Mouse (Mus musculus) CH12.LX (cell line): ENCODE data around the gene Gpr107. TPM values are rescaled to one million over a fixed set of nuclear protein-coding genes. Genes with fewer than 3 reads are reported as not detected.

ENCODE experiments used
- DNase-seq: peaks from one replicate; pipeline ENCODE4 v3.0.0-alpha.2; 2013; ENCODE audit errors: extremely low read depth
- H3K27ac ChIP-seq: 2 replicates; pipeline ENCODE4 v1.5.1; 2012; ENCODE audit warnings: low read depth, mild to moderate bottlenecking, control low read depth, moderate library complexity; ENCODE audit not compliant: insufficient read depth
- H3K27me3 ChIP-seq: replicated peaks from 2 replicates; pipeline ENCODE3; 2012; ENCODE audit warnings: inconsistent platforms
- H3K36me3 ChIP-seq, 2 experiments: replicated peaks in 1 of 2; 2 replicates each; pipeline versions ENCODE3 to v1.6.1; 2012; ENCODE audit warnings: inconsistent platforms in 1 of 2, low read length in 1 of 2, mild to moderate bottlenecking in 1 of 2, mixed read lengths in 1 of 2, moderate library complexity in 1 of 2; ENCODE audit not compliant: control insufficient read depth in 1 of 2, insufficient read depth in 1 of 2
- H3K4me1 ChIP-seq, 2 experiments: 2 replicates each; pipeline ENCODE4 v1.6.1; 2012; ENCODE audit warnings: inconsistent platforms in 1 of 2, moderate library complexity in 1 of 2; ENCODE audit not compliant: insufficient read depth in 2 of 2, control insufficient read depth in 1 of 2
- H3K4me2 ChIP-seq: 2 replicates; pipeline ENCODE4 v1.6.1; 2012; ENCODE audit warnings: low read depth, mild to moderate bottlenecking, control low read depth; ENCODE audit not compliant: poor library complexity, insufficient read depth, severe bottlenecking
- H3K4me3 ChIP-seq, 3 experiments: fragments of 150-350 bp in 1 of 3; sonication (generic) in 1 of 3; replicated peaks in 1 of 3; 2 replicates each; pipeline versions ENCODE3 to v1.5.1; 2011 to 2012; ENCODE audit warnings: low read depth in 2 of 3, low read length in 2 of 3, mild to moderate bottlenecking in 2 of 3, moderate library complexity in 2 of 3, control low read depth in 1 of 3, improper control_type of control experiment in 1 of 3, inconsistent platforms in 1 of 3, mixed read lengths in 1 of 3; ENCODE audit not compliant: poor library complexity in 1 of 3
- H3K79me2 ChIP-seq: replicated peaks from 2 replicates; pipeline ENCODE4 v1.6.1; 2012; ENCODE audit warnings: mild to moderate bottlenecking, moderate library complexity; ENCODE audit not compliant: control insufficient read depth, poor library complexity, insufficient read depth, severe bottlenecking; ENCODE audit errors: extremely low read depth
- H3K9ac ChIP-seq: 2 replicates; pipeline ENCODE4 v1.6.1; 2012; ENCODE audit warnings: low read depth, mild to moderate bottlenecking, control low read depth, moderate library complexity; ENCODE audit not compliant: insufficient read depth
- H3K9me3 ChIP-seq: replicated peaks from 2 replicates; pipeline ENCODE3; 2012; ENCODE audit warnings: low read length, inconsistent platforms, mixed read lengths
- CHD1 ChIP-seq: IDR thresholded peaks from 2 replicates; pipeline ENCODE4 v1.6.1; 2012; ENCODE audit warnings: low read depth, low read length, improper control_type of control experiment, inconsistent platforms
- CTCF ChIP-seq, 2 experiments: IDR thresholded peaks in 1 of 2; conservative IDR thresholded peaks in 1 of 2; 2 replicates each; pipeline ENCODE4 v1.5.1; 2011 to 2012; ENCODE audit warnings: low read depth in 2 of 2, low read length in 2 of 2, improper control_type of control experiment in 1 of 2, inconsistent platforms in 1 of 2, mild to moderate bottlenecking in 1 of 2, moderate library complexity in 1 of 2
- E2F4 ChIP-seq: IDR thresholded peaks from 2 replicates; pipeline ENCODE4 v1.6.1; 2011; ENCODE audit warnings: low read depth, low read length, improper control_type of control experiment; ENCODE audit not compliant: insufficient replicate concordance
- EP300 ChIP-seq: IDR thresholded peaks from 2 replicates; pipeline ENCODE4 v1.6.1; 2011; ENCODE audit warnings: low read length, improper control_type of control experiment
- ETS1 ChIP-seq: conservative IDR thresholded peaks from 2 replicates; pipeline ENCODE4 v1.6.1; 2012; ENCODE audit warnings: low read depth, mild to moderate bottlenecking, inconsistent platforms, low read length, improper control_type of control experiment, moderate library complexity
- HCFC1 ChIP-seq: IDR thresholded peaks from 2 replicates; pipeline ENCODE4 v1.6.1; 2012; ENCODE audit warnings: low read depth, mild to moderate bottlenecking, inconsistent platforms, low read length, improper control_type of control experiment
- IRF4 ChIP-seq: IDR thresholded peaks from 2 replicates; pipeline ENCODE4 v1.6.1; 2014; ENCODE audit warnings: low read depth, mild to moderate bottlenecking, inconsistent platforms, low read length, improper control_type of control experiment
- JUND ChIP-seq: conservative IDR thresholded peaks from 2 replicates; pipeline ENCODE4 v1.6.1; 2011; ENCODE audit warnings: low read depth, low read length, improper control_type of control experiment
- MAX ChIP-seq: IDR thresholded peaks from 2 replicates; pipeline ENCODE4 v1.6.1; 2011; ENCODE audit warnings: low read length, improper control_type of control experiment
- MAZ ChIP-seq: IDR thresholded peaks from 2 replicates; pipeline ENCODE4 v1.6.1; 2012; ENCODE audit warnings: low read depth, mild to moderate bottlenecking, inconsistent platforms, low read length, improper control_type of control experiment, moderate library complexity
- MXI1 ChIP-seq: IDR thresholded peaks from 2 replicates; pipeline ENCODE4 v1.6.1; 2011; ENCODE audit warnings: mild to moderate bottlenecking, low read depth, low read length, improper control_type of control experiment
- MYC ChIP-seq: IDR thresholded peaks from 2 replicates; pipeline ENCODE4 v1.6.1; 2011; ENCODE audit warnings: low read depth, mild to moderate bottlenecking, improper control_type of control experiment, low read length
- NELFE ChIP-seq: IDR thresholded peaks from 2 replicates; pipeline ENCODE4 v1.6.1; 2011; ENCODE audit warnings: low read depth, low read length, improper control_type of control experiment
- NRF1 ChIP-seq: IDR thresholded peaks from 2 replicates; pipeline ENCODE4 v1.6.1; 2014; ENCODE audit warnings: low read depth, mild to moderate bottlenecking, inconsistent platforms, low read length, improper control_type of control experiment, moderate library complexity
- PAX5 ChIP-seq: IDR thresholded peaks from 2 replicates; pipeline ENCODE4 v1.6.1; 2012; ENCODE audit warnings: low read length, inconsistent platforms, mixed read lengths
- POLR2A ChIP-seq: IDR thresholded peaks from 2 replicates; pipeline ENCODE4 v1.6.1; 2011; ENCODE audit warnings: low read depth, mild to moderate bottlenecking, improper control_type of control experiment, low read length
- RCOR1 ChIP-seq: conservative IDR thresholded peaks from 2 replicates; pipeline ENCODE4 v1.6.1; 2012; ENCODE audit warnings: low read depth, mild to moderate bottlenecking, inconsistent platforms, low read length, improper control_type of control experiment
- SIN3A ChIP-seq: IDR thresholded peaks from 2 replicates; pipeline ENCODE4 v1.6.1; 2012; ENCODE audit warnings: low read length, improper control_type of control experiment, inconsistent platforms
- SMC3 ChIP-seq: IDR thresholded peaks from 2 replicates; pipeline ENCODE4 v1.6.1; 2011; ENCODE audit warnings: low read depth, low read length, improper control_type of control experiment
- TCF12 ChIP-seq: IDR thresholded peaks from 2 replicates; pipeline ENCODE4 v1.6.1; 2014; ENCODE audit warnings: low read depth, mild to moderate bottlenecking, inconsistent platforms, low read length, improper control_type of control experiment
- USF1 ChIP-seq: IDR thresholded peaks from 2 replicates; pipeline ENCODE4 v1.6.1; 2014; ENCODE audit warnings: low read depth, mild to moderate bottlenecking, inconsistent platforms, low read length, improper control_type of control experiment
- ZC3H11A ChIP-seq: IDR thresholded peaks from 2 replicates; pipeline ENCODE4 v1.6.1; 2012; ENCODE audit warnings: low read depth, mild to moderate bottlenecking, inconsistent platforms, low read length, improper control_type of control experiment
- dilution Hi-C: fragments of 300-500 bp; cut with MboI; formaldehyde crosslinking; loops from 2 replicates; pipeline ENCODE4 v1.14.3; 2020; ENCODE audit warnings: low sequenced_read_pairs; ENCODE audit not compliant: extremely low pct_unique_long_range_greater_than_20kb, extremely low pct_ligation_motif_present
- in situ Hi-C: fragments of 300-500 bp; cut with MboI; formaldehyde crosslinking; loops from 3 replicates; pipeline ENCODE4 v1.14.3; 2019; ENCODE audit warnings: low sequenced_read_pairs, low pct_ligation_motif_present, low pct_unique_long_range_greater_than_20kb, mixed read lengths
- polyA plus RNA-seq: library from polyadenylated mRNA; unstranded; fragments of >175 nt; gene quantifications from 2 replicates; pipeline ENCODE4 v1.2.1, GENCODE M21; 2012; ENCODE audit warnings: low read depth; ENCODE audit not compliant: insufficient read length
- total RNA-seq, 2 experiments: library from RNA; depleted of rRNA; stranded (reverse); fragments of 300-350 nt in 1 of 2; fragments of >200 nt in 1 of 2; gene quantifications; 2 replicates each; pipeline ENCODE4 v1.2.3; 2012 to 2014

Gpr107 gene
- total and polyA plus RNA-seq, 3 experiments, result 19.6 to 27.8 (median 24.6) TPM

DNA sequence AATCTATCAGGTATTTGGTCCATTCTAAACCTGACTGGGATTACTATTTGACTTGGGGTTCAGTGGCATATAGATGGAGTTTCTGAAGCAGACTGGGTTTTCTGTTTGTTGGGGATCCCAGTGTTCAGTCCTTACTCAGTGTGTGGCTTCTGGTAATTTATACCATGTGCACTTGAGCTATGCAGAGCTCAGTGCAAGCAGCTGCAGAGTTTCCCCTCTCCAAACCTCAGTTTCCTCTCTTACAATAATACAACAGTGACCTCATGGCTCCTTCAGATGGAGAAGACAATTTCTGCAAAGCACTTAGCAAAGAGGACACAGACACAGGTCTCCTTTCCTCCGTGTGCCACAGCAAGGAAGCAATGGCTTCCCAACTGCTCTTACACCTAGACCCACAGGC is 7.2 kb upstream of the Gpr107 start:
- no peak overlapping the region for H3K9ac ChIP-seq
- H3K27me3 ChIP-seq, result no peaks in the 10 kb centered on the region
- no peak overlapping the region for H3K4me2 ChIP-seq
- DNase-seq, result peak; percentile 52
- dilution Hi-C loops (no loop called here), in situ Hi-C loops (loop anchor here (10.0 kb wide), 1 partner anchor 120 kb away; no protein-coding TSS in a partner anchor)
- H3K27ac ChIP-seq, result peak overlapping the region; percentile 11; the same call in 1 of the 2 replicates
- H3K9me3 ChIP-seq, result no peaks in the 10 kb centered on the region
- peaks cover 5 to 21% of the 10 kb centered on the region in 2 experiments for H3K36me3 ChIP-seq
- no peak overlapping the region for H3K4me3 ChIP-seq
- peaks cover 3 to 45% of the 10 kb centered on the region in 2 experiments; a peak in 2 of 4 replicates for H3K4me1 ChIP-seq
- TF ChIP-seq ETS1, result peak; percentile 50; the same call in 1 of the 2 replicates
- no peak for TF ChIP-seq RCOR1
- TF ChIP-seq MYC, result peak; percentile 78
- TF ChIP-seq MAX, result peak; percentile 38; the same call in 1 of the 2 replicates
- TF ChIP-seq EP300, result peak; percentile 43; the same call in 1 of the 2 replicates
- no peak for TF ChIP-seq NELFE
- TF ChIP-seq POLR2A, result no peak
- peaks cover 18% of the 10 kb centered on the region for H3K79me2 ChIP-seq

DNA sequence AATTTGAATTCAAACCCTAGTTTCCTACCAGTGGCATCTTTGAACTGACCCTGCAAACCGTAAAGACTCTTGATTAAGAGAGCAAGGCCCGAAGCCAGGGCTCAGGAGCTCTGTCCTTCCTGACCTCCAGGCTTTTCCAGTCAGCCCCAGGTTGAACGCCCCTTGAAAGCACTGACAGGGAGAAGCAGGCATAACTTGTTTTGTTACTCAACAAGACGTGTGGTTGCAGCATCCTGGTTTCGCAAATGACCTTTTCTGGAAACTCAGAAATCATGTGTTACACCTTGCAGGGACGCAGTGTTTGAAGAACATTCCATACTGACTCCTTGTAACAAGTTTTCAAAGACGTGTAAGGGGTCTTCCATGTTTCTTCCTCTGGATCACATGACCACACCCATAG is 5.1 kb upstream of the Gpr107 start:
- no peak for DNase-seq
- H3K4me2 ChIP-seq, result no peak overlapping the region
- in situ Hi-C loops (loop anchor here (10.0 kb wide), 1 partner anchor 122 kb away; no protein-coding TSS in a partner anchor), dilution Hi-C loops (no loop called here)
- peaks cover 5 to 28% of the 10 kb centered on the region in 2 experiments for H3K36me3 ChIP-seq
- H3K27ac ChIP-seq, result no peak overlapping the region
- no peaks in the 10 kb centered on the region for H3K27me3 ChIP-seq
- H3K9me3 ChIP-seq, result peaks cover 3% of the 10 kb centered on the region
- no peaks in the 10 kb centered on the region; the same call in 1 of the 2 replicates for H3K79me2 ChIP-seq
- H3K9ac ChIP-seq, result no peak overlapping the region
- H3K4me1 ChIP-seq, result peaks cover 3 to 51% of the 10 kb centered on the region in 2 experiments; a peak in 2 of 4 replicates
- no peak overlapping the region for H3K4me3 ChIP-seq
- no peak for TF ChIP-seq TCF12
- no peak for TF ChIP-seq ZC3H11A
- TF ChIP-seq SIN3A, result no peak
- no peak for TF ChIP-seq HCFC1
- TF ChIP-seq MAX, result no peak
- no peak for TF ChIP-seq EP300
- TF ChIP-seq JUND, result no peak
- TF ChIP-seq SMC3, result no peak
- TF ChIP-seq RCOR1, result no peak
- no peak for TF ChIP-seq USF1
- no peak for TF ChIP-seq CHD1
- TF ChIP-seq MAZ, result no peak
- TF ChIP-seq CTCF (conservative IDR thresholded peaks at IDR 0.05 in 1 of 2, IDR thresholded peaks at IDR 0.05 in 1 of 2; ENCODE audit: low read depth in 2 of 2, low read length in 2 of 2), result no peak
- TF ChIP-seq MXI1, result no peak
- TF ChIP-seq IRF4, result no peak
- no peak for TF ChIP-seq PAX5
- no peak for TF ChIP-seq NRF1
- no peak for TF ChIP-seq E2F4
